Mouse (Mus musculus) left cerebral cortex, adult 2 months (tissue): Measurements from ENCODE around the gene Slc10a4. TPM values are rescaled to one million over a fixed set of nuclear protein-coding genes. Genes with fewer than 3 reads are reported as not detected.
"Not testable (repeated sequence)": the region's sequence is repeated elsewhere in the genome, so short reads cannot be mapped to it uniquely, and the experiment has no call there.

Experiments used
- DNase-seq, 2 experiments: peaks; one replicate each; pipeline ENCODE4 v3.0.0; 2021 to 2022; ENCODE audit warnings: low spot score in 2 of 2, mixed read lengths in 1 of 2; ENCODE audit errors: extremely low spot score in 1 of 2
- H3K27ac ChIP-seq: fragments of 200-600 bp; 2 replicates; pipeline ENCODE4 v1.8.1; 2022
- H3K4me3 ChIP-seq: fragments of 200-600 bp; 2 replicates; pipeline ENCODE4 v1.8.1; 2022
- CTCF ChIP-seq: fragments of 200-600 bp; IDR thresholded peaks from 2 replicates; pipeline ENCODE4 v1.8.1; 2022; ENCODE audit warnings: antibody characterized with exemption, mild to moderate bottlenecking, moderate library complexity
- intact Hi-C: fragments of 180-260 bp; cut with DNase I; formaldehyde crosslinking; loops from one replicate; pipeline ENCODE4 v1.15.1; 2025
- total RNA-seq, 2 experiments: library from RNA; stranded (reverse); gene quantifications; 2 replicates each; pipeline ENCODE4 v1.2.3; 2021

Gene Slc10a4
- total RNA-seq, 2 experiments from 2014 or later = 0.36 to 2.2 TPM

GRCm38 (mm10) chr5:72992474-72992873 lies 14.2 kb upstream of the Slc10a4 start:
- no peak for TF ChIP-seq CTCF
- Histone ChIP-seq H3K4me3 (no peak overlapping the region), H3K27ac (no peak overlapping the region)
- no peak for DNase-seq
- intact Hi-C loops = no loop called here

- no peak for DNase-seq
- Histone ChIP-seq H3K27ac (no peak overlapping the region), H3K4me3 (no peak overlapping the region)
- TF ChIP-seq CTCF = no peak
- intact Hi-C loops = no loop called here
Observed at GRCm38 (mm10) chr5:72994424-72994823, 12.3 kb upstream of the Slc10a4 start.

DNA sequence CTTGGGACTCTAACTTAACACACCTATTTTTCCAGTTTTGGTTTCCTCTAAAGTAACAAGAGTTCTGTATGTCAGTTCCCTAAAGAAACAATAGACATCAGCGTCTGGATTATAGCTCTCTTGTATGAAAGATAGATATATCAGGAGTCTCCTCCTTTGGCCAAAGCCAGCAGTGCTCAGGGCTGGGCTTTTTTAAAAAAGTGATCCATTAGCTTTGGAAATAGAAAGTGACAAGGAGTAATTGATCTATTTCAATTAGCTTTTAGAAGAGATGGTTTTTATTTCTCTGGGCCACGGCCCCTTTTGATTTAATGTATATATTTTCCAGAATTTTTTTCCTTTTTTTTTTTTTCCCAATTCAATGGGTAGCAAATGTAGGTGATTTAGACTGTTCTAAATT lies 11.8 kb upstream of the Slc10a4 start:
- H3K4me3 ChIP-seq = no peak overlapping the region
- DNase-seq = no peak
- H3K27ac ChIP-seq = no peak overlapping the region
- intact Hi-C loops = no loop called here
- TF ChIP-seq CTCF = no peak

DNA sequence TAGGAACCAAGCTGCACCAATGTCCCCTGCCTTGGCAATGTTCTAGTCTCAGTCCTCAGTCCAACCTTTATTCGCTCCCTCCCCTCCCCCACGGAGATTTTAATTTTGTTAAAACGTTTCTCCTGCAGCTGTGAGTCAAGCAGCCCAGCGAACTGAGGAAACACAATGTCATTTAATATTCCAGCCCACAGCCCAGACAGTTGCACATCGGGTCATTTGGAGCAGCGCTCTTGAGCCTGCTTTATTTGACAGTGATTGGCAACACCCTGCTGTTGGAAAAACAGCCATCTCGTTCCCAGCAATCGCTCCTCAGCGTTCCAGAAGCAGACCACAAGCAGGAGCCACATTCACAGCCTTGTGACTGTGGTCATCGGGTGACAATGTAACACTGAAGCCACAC lies 11.3 kb upstream of the Slc10a4 start:
- Histone ChIP-seq H3K4me3 (no peak overlapping the region), H3K27ac (no peak overlapping the region)
- no peak for DNase-seq
- no peak for TF ChIP-seq CTCF
- intact Hi-C loops = no loop called here

- H3K27ac ChIP-seq, DNase-seq, intact Hi-C loops, H3K4me3 ChIP-seq: not testable (repeated sequence)
Observed at GRCm38 (mm10) chr5:72998546-72998945, 8.1 kb upstream of the Slc10a4 start.

DNA sequence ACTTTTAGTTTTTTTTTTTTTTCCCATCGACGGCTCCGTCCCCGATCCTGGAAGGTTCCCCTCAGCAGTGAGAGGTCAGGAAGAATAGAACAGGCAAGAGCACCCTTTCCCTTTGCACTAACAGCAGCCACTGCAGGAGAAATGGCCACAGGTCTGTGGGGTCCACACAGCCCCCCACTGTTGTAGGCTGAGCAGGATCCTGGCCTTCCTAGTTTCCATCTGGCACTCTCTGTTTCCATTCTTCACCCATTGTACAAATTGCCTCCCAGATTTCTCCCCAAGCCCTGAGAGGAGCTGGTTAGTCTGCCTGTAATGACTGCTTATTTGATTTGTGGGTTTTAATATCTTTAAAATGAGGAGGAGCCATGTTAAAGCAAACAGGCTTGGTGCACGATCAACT lies 2.6 kb upstream of the Slc10a4 start:
- intact Hi-C loops = no loop called here
- no peak overlapping the region for H3K4me3 ChIP-seq
- no peak for TF ChIP-seq CTCF
- no peak for DNase-seq
- no peak overlapping the region for H3K27ac ChIP-seq

GRCm38 (mm10) chr5:73007582-73007959 lies 888 bp downstream of the Slc10a4 start:
- H3K27ac ChIP-seq = no peak overlapping the region
- no peak for DNase-seq
- no peak for TF ChIP-seq CTCF
- intact Hi-C loops = loop anchor here (5.0 kb wide), 1 partner anchor 420 kb away; the partner anchor contains the start of gene Gm5868
- H3K4me3 ChIP-seq = no peak overlapping the region

- not testable (repeated sequence) for H3K27ac ChIP-seq, H3K4me3 ChIP-seq, DNase-seq
- TF ChIP-seq CTCF = peak; percentile 33
- intact Hi-C loops = loop anchor here (5.0 kb wide), 1 partner anchor 421 kb away; the partner anchor contains the start of gene Gm5868
Observed at GRCm38 (mm10) chr5:73008230-73008629, 1.5 kb downstream of the Slc10a4 start.

DNA sequence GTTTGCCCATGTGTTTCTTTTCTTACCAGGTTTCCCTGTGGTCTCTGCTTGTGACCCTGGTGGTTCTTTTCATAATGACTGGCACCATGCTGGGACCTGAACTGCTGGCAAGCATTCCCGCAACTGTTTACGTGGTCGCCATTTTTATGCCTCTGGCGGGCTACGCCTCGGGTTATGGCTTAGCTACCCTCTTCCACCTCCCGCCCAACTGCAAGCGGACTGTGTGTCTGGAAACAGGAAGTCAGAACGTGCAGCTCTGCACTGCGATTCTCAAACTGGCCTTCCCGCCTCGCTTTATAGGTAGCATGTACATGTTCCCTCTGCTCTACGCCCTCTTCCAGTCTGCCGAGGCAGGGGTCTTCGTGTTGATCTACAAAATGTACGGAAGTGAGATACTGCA lies 5.1 kb downstream of the Slc10a4 start:
- H3K4me3 ChIP-seq, intact Hi-C loops, H3K27ac ChIP-seq, DNase-seq: not testable (repeated sequence)

DNA sequence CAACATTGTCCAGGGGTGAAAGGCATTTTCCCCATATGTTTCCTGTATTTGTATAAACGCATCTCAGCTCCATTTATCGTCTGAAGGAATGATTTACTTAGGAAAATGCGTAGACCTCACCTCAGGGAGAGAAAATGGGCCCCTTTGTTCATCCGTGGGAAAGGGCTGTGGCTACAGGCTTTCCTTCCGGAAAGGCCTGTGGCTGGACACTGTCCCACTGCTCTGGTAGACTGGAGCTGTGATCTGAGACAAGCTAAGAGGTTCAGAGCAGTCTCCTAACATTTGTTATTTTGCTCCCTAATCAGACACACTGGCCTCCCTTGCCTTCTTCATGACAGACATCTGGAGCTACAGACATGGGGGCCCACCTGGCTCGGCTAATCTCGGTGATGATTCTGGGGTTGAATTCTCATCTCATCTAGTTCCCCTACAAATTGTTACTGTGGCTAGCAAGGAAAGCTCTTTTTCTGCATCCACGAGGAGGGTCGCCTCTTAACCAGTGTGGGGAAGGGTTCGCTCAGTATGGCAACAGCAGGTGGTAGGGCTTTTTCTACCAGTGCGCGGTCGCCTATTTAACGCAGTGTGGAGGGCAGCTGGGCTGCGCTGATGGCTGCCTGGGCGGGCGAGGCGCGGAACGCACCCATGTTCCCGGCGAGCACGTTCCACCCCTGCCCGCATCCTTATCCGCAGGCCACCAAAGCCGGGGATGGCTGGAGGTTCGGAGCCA lies 6.4 kb downstream of the Slc10a4 start:
- H3K4me3 ChIP-seq, H3K27ac ChIP-seq, DNase-seq, intact Hi-C loops: not testable (repeated sequence)

DNA sequence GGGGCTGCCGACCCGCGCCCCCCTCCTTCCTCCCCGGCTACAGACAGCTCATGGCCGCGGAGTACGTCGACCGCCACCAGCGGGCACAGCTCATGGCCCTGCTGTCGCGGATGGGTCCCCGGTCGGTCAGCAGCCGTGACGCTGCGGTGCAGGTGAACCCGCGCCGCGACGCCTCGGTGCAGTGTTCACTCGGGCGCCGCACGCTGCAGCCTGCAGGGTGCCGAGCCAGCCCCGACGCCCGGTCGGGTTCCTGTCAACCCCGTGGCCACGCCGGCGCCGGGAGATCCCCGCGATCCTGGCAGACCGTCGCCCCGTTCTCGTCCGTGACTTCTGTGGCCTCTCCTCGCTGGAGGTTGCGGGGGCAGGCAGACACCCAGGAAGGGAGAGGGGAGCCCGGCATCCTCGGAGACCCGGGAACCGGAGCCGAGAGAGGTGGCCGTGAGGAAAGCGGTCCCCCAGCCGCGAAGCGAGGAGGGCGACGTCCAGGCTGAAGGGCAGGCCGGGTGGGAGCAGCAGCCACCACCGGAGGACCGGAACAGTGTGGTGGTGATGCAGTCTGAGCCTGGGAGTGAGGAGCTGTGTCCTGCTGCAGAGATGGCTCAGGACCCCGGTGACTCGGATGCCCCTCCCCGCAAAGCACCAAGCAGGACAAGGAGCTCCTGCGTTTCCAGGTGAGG lies 7.1 kb downstream of the Slc10a4 start:
- H3K4me3 ChIP-seq, intact Hi-C loops, DNase-seq, H3K27ac ChIP-seq: not testable (repeated sequence)

DNA sequence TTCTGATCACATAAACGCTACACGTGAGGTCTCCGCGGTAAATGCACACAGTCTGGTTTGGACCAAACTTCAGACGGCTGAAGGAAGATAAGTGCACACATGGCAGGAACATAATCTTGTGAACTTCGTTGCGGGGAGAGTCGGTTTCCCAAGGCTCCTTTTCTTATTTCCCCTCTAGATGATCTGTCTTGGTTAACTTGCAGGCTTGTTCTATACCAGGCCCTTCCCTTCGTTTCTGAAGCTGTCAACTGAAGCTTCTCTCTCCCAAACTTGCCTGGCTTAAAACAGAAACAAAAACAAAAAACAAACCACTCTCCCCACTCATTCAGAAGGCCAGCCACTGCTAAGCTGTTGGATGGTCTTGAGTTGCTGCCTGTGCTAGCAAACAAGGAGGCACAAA lies 8.1 kb downstream of the Slc10a4 start:
- intact Hi-C loops = no loop called here
- Histone ChIP-seq H3K27ac (no peak overlapping the region), H3K4me3 (no peak overlapping the region)
- no peak for TF ChIP-seq CTCF
- no peak for DNase-seq

GRCm38 (mm10) chr5:73023801-73024200 lies 17.1 kb downstream of the Slc10a4 start:
- H3K4me3 ChIP-seq = no peak overlapping the region
- TF ChIP-seq CTCF = no peak

More at GRCm38 (mm10) chr5:73023801-73024200, 17.1 kb downstream of the Slc10a4 start:
- H3K27ac ChIP-seq = no peak overlapping the region
- DNase-seq = no peak
- intact Hi-C loops = no loop called here
